Mouse (Mus musculus): Measurements from ENCODE around the gene Gipc3. TPM values are rescaled to one million over a fixed set of nuclear protein-coding genes. Genes with fewer than 3 reads are reported as not detected.

Gene Gipc3
- total RNA-seq, 2 experiments from 2014 or later, result 1.4 to 1.5 TPM

DNA sequence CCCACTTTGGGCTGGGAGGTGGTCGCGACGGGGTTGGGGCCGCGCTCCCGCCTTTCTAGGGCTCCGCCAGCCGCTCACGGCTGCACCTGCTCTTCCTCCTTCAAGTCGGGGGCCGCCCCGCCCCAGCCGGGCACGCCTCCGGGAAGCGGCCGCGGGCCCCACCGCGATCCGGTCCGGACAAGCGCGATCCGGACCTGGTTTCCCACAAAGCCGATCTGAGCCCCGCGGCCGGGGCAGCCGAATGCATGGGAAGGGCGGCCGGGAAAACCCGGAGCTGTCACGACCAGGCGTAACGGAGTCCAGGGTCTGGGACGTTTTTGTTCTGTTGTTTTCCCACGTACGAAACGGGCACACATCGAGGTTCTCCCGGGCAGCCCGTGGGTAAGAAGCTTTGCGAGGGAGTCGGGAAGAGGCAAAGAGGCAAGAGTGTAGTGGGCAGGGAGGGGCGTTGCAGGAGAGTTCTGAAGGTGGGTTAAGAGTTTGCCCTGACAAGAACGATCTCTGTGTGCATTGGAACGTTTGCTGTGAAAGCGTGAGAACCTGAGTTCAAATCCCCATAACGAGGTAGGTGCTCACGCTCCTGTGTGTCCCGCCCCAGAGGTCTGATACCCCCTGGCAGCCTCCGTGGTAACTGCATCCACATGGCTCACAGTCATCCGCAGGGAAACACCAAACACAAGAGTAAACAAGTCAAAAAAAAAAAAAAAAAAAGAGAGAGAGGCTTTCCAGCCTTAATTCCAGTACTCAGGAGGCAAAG, 57.2 kb downstream of the Gipc3 start:
- DNase-seq (ENCODE audit: low spot score in 2 of 2), result peak; percentile 81 to 84

Small RNA genes within 50 kb of the gene (microRNA-seq; reads per million reads assigned to microRNA genes)
- 0 to 1.7 reads per million in 2 experiments for gene Mir6913

Other genes starting within 250 kb of the Gipc3 start
- gene Creb3l3, start 244.4 kb downstream of the Gipc3 start, total RNA-seq (2021), result under 1 TPM; 0.17 to 0.46 TPM
- 100 to 1,000 TPM; 132 to 134 TPM for gene Map2k2, start 237.4 kb downstream of the Gipc3 start, total RNA-seq (2021)
- 10 to 100 TPM; 61.6 to 63.6 TPM for gene Zbtb7a, start 208.0 kb downstream of the Gipc3 start, total RNA-seq (2021)
- 10 to 100 TPM; 25.9 to 28.1 TPM for gene Pias4, start 175.3 kb downstream of the Gipc3 start, total RNA-seq (2021)
- 1,000 to 10,000 TPM; 1,016 to 1,032 TPM for gene Eef2, start 166.6 kb downstream of the Gipc3 start, total RNA-seq (2021)
- 10 to 100 TPM; 59.7 to 60.4 TPM for gene Dapk3, start 160.3 kb downstream of the Gipc3 start, total RNA-seq (2021)
- gene 4930442H23Rik, start 159.4 kb downstream of the Gipc3 start, total RNA-seq (2021), result not detected
- gene Nmrk2, start 141.2 kb downstream of the Gipc3 start, total RNA-seq (2021), result under 1 TPM in 1 of 2 experiments, not detected in 1; 0.26 TPM
- 100 to 1,000 TPM; 149 to 157 TPM for gene Atcay, start 112.4 kb downstream of the Gipc3 start, total RNA-seq (2021)
- gene Zfr2, start 110.1 kb downstream of the Gipc3 start, total RNA-seq (2021), result 10 to 100 TPM; 58.8 to 63.0 TPM
- 100 to 1,000 TPM; 246 to 268 TPM for gene Matk, start 90.3 kb downstream of the Gipc3 start, total RNA-seq (2021)
- gene Mrpl54, start 76.3 kb downstream of the Gipc3 start, total RNA-seq (2021), result 10 to 100 TPM; 36.5 to 50.4 TPM
- 10 to 100 TPM; 39.9 to 41.8 TPM for gene Apba3, start 76.3 kb downstream of the Gipc3 start, total RNA-seq (2021)
- 1 to 10 TPM; 1.6 to 2.5 TPM for gene Tjp3, start 51.7 kb downstream of the Gipc3 start, total RNA-seq (2021)
- gene Pip5k1c, start 50.3 kb downstream of the Gipc3 start, total RNA-seq (2021), result 100 to 1,000 TPM; 330 to 352 TPM
- 10 to 100 TPM; 22.4 to 25.8 TPM for gene Cactin, start 22.2 kb downstream of the Gipc3 start, total RNA-seq (2021)
- gene Tbxa2r, start 14.5 kb downstream of the Gipc3 start, total RNA-seq (2021), result 1 to 10 TPM; 1.8 to 2.2 TPM
- gene Hmg20b, start 7.2 kb upstream of the Gipc3 start, total RNA-seq (2021), result 10 to 100 TPM; 24.0 to 40.0 TPM
- 10 to 100 TPM; 40.8 to 45.8 TPM for gene Mfsd12, start 14.2 kb upstream of the Gipc3 start, total RNA-seq (2021)
- gene 4930404N11Rik, start 22.6 kb upstream of the Gipc3 start, total RNA-seq (2021), result 1 to 10 TPM in 1 of 2 experiments, under 1 TPM in 1; 0.92 to 1.0 TPM
- gene Fzr1, start 35.2 kb upstream of the Gipc3 start, total RNA-seq (2021), result 10 to 100 TPM; 68.6 to 73.2 TPM
- gene Dohh, start 41.2 kb upstream of the Gipc3 start, total RNA-seq (2021), result 10 to 100 TPM; 73.7 to 74.3 TPM
- gene Gm48551, start 41.2 kb upstream of the Gipc3 start, total RNA-seq (2021), result 1 to 10 TPM; 3.1 to 4.5 TPM
- 1 to 10 TPM; 2.8 to 5.4 TPM for gene Gm48552, start 45.7 kb upstream of the Gipc3 start, total RNA-seq (2021)
- 1 to 10 TPM; 1.1 to 1.5 TPM for gene Smim24, start 49.8 kb upstream of the Gipc3 start, total RNA-seq (2021)
- gene Nfic, start 112.4 kb upstream of the Gipc3 start, total RNA-seq (2021), result 10 to 100 TPM; 66.7 to 70.9 TPM
- 100 to 1,000 TPM; 266 to 272 TPM for gene Celf5, start 139.4 kb upstream of the Gipc3 start, total RNA-seq (2021)
- gene Ncln, start 153.1 kb upstream of the Gipc3 start, total RNA-seq (2021), result 10 to 100 TPM; 79.7 to 95.2 TPM
- under 1 TPM; 0.39 to 0.57 TPM for gene S1pr4, start 156.9 kb upstream of the Gipc3 start, total RNA-seq (2021)
- gene Gna15, start 181.0 kb upstream of the Gipc3 start, total RNA-seq (2021), result 1 to 10 TPM; 2.4 to 4.2 TPM
- 100 to 1,000 TPM; 120 to 121 TPM for gene Gna11, start 201.9 kb upstream of the Gipc3 start, total RNA-seq (2021)
- 100 to 1,000 TPM; 639 to 673 TPM for gene Aes, start 216.2 kb upstream of the Gipc3 start, total RNA-seq (2021)
- gene Tle2, start 231.3 kb upstream of the Gipc3 start, total RNA-seq (2021), result 10 to 100 TPM; 23.3 to 25.9 TPM